Mouse (Mus musculus): ENCODE measurements around the gene Sfxn5. TPM values are rescaled to one million over a fixed set of nuclear protein-coding genes. Genes with fewer than 3 reads are reported as not detected.

The Sfxn5 gene
- polyA plus RNA-seq, 1 experiment from 2014 or later: 1.9 TPM

DNA sequence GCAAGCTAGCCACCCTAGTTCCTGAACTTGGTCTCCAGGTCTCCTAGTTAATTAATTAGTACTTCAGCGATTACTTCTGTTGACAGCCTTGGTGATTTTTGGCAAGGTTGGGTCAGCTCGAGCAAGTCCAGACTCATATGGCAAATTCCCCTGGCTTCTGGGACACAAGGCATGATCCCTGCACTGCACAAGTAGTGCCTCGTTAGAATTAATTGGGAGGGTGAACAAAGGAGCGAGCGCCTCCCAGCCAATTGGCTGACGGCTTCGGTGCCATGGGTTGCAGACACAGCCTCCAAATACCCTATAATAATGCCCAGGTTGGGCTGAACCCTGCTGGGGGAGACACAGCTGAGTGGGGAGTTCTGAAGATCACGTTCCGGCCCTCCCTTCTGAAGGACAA, 106.7 kb downstream of the Sfxn5 start:
- Histone ChIP-seq H3K9ac (no peak overlapping the region), H3K4me3 (replicated peaks) (no peak overlapping the region), H3K27me3 (no peaks in the 10 kb centered on the region), H3K4me2 (no peak overlapping the region), H3K36me3 (replicated peaks) (no peaks in the 10 kb centered on the region), H3K27ac (replicated peaks) (no peak overlapping the region), H3K4me1 (replicated peaks) (no peaks in the 10 kb centered on the region), H3K9me3 (replicated peaks) (no peaks in the 10 kb centered on the region)
- 70% methylated on average over 9 of the region's 9 CpGs for WGBS (ENCODE audit: insufficient replicate concordance)
- ATAC-seq (ENCODE audit: insufficient read depth): no peak

GRCm38 (mm10) chr6:85224442-85224891, 108.8 kb downstream of the Sfxn5 start:
- Histone ChIP-seq H3K9ac (no peak overlapping the region), H3K27ac (replicated peaks) (no peak overlapping the region), H3K9me3 (replicated peaks) (no peaks in the 10 kb centered on the region), H3K4me3 (replicated peaks) (no peak overlapping the region), H3K36me3 (replicated peaks) (no peaks in the 10 kb centered on the region), H3K4me2 (no peak overlapping the region), H3K27me3 (no peaks in the 10 kb centered on the region), H3K4me1 (replicated peaks) (no peaks in the 10 kb centered on the region)
- WGBS (ENCODE audit: insufficient replicate concordance): 62% methylated on average over 15 of the region's 15 CpGs
- ATAC-seq (ENCODE audit: insufficient read depth): no peak

- Histone ChIP-seq H3K9me3 (replicated peaks) (no peaks in the 10 kb centered on the region), H3K4me1 (replicated peaks) (no peaks in the 10 kb centered on the region), H3K27ac (replicated peaks) (no peak overlapping the region), H3K4me3 (replicated peaks) (no peak overlapping the region), H3K4me2 (no peak overlapping the region), H3K9ac (no peak overlapping the region), H3K27me3 (no peaks in the 10 kb centered on the region), H3K36me3 (replicated peaks) (no peaks in the 10 kb centered on the region)
- no peak for ATAC-seq (ENCODE audit: insufficient read depth)
- WGBS (ENCODE audit: insufficient replicate concordance): 61% methylated on average over 14 of the region's 14 CpGs
Observed at GRCm38 (mm10) chr6:85223498-85224150, 109.6 kb downstream of the Sfxn5 start.

DNA sequence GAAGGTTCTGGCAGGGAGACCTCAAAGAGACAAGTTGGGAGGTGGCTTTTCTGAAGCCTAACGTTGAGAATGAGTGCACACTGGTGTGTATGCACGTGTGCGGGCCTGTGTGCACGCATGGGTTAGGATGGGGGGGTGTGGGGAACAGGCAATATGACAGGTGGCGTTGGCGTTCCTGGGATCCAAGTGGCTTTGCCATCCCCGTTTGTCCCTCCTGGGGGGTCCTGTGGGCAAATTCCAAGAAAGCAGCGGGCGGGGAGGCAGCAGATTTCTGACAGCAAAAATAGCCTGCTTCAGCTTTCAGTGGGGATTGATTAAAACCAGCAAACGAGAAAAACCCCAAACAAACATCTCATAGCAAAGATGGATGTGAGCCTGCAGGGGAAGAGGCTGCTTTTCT, 110.7 kb downstream of the Sfxn5 start:
- H3K4me1 ChIP-seq (replicated peaks): no peaks in the 10 kb centered on the region

DNA sequence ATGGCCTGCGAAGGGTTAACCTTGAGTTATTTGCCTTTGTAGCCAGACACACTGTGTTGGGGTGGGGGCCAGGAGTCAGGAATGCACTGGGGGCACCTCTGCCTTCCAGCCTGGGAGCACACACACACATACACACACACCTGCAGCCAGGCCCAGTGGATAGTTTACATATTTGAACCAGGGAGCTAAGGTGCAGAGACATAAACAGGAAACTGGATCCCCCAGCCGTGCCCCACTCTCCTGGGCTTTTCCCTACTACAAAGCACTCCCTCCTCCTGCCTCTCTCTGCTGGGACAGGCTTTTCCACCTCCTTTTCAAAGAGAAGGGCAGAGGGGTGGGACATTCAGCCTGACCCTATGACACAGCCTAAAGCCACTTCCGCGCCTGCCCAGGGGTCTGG, 112.3 kb downstream of the Sfxn5 start:
- Histone ChIP-seq H3K27ac (replicated peaks) (no peak overlapping the region), H3K27me3 (no peaks in the 10 kb centered on the region), H3K9me3 (replicated peaks) (no peaks in the 10 kb centered on the region), H3K9ac (no peak overlapping the region), H3K4me2 (no peak overlapping the region), H3K36me3 (replicated peaks) (no peaks in the 10 kb centered on the region), H3K4me1 (replicated peaks) (no peaks in the 10 kb centered on the region), H3K4me3 (replicated peaks) (no peak overlapping the region)
- ATAC-seq (ENCODE audit: insufficient read depth): no peak
- 60% methylated on average over 4 of the region's 4 CpGs for WGBS (ENCODE audit: insufficient replicate concordance)

More for the DNA sequence above, 110.7 kb downstream of the Sfxn5 start:
- Histone ChIP-seq H3K9me3 (replicated peaks) (no peaks in the 10 kb centered on the region), H3K4me2 (no peak overlapping the region), H3K27ac (replicated peaks) (no peak overlapping the region), H3K27me3 (no peaks in the 10 kb centered on the region), H3K9ac (no peak overlapping the region), H3K36me3 (replicated peaks) (no peaks in the 10 kb centered on the region), H3K4me3 (replicated peaks) (no peak overlapping the region)
- no peak for ATAC-seq (ENCODE audit: insufficient read depth)
- 67% methylated on average over 10 of the region's 10 CpGs for WGBS (ENCODE audit: insufficient replicate concordance)

DNA sequence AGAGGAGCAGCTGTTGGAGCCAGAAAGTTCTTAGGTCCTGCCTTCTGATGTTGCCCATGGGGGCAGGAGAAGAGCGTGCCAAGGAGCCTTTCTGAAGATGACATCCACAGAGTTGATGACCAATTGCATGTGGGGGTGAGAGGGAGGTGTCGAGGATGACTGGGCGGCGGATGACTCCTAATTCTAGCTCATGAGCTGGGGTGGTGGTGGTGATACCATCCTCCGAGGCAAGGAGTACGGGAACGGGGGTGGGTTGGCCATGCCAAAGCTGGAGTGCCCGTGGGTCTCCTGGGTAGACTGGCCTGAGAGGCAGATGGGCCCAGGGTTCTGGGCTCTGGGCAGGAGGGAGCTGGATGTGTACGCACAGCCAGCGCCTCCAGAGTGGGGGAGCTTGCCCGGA, 113.5 kb downstream of the Sfxn5 start:
- ATAC-seq (ENCODE audit: insufficient read depth): no peak
- no peak overlapping the region for H3K4me2 ChIP-seq
- 76% methylated on average over 11 of the region's 11 CpGs for WGBS (ENCODE audit: insufficient replicate concordance)

GRCm38 (mm10) chr6:85218684-85219445, 114.4 kb downstream of the Sfxn5 start:
- no peak for ATAC-seq (ENCODE audit: insufficient read depth)
- H3K4me3 ChIP-seq (replicated peaks): no peak overlapping the region
- WGBS (ENCODE audit: insufficient replicate concordance): 51% methylated on average over 5 of the region's 5 CpGs

More for the DNA sequence above, 113.5 kb downstream of the Sfxn5 start:
- Histone ChIP-seq H3K27me3 (no peaks in the 10 kb centered on the region), H3K9me3 (replicated peaks) (no peaks in the 10 kb centered on the region), H3K4me3 (replicated peaks) (no peak overlapping the region), H3K4me1 (replicated peaks) (no peaks in the 10 kb centered on the region), H3K9ac (no peak overlapping the region), H3K27ac (replicated peaks) (no peak overlapping the region), H3K36me3 (replicated peaks) (no peaks in the 10 kb centered on the region)

GRCm38 (mm10) chr6:85218251-85218650, 115.0 kb downstream of the Sfxn5 start:
- no peak overlapping the region for H3K9ac ChIP-seq

More at GRCm38 (mm10) chr6:85218684-85219445, 114.4 kb downstream of the Sfxn5 start:
- H3K36me3 ChIP-seq (replicated peaks): no peaks in the 10 kb centered on the region
- H3K9ac ChIP-seq: no peak overlapping the region
- no peaks in the 10 kb centered on the region for H3K4me1 ChIP-seq (replicated peaks)
- no peak overlapping the region for H3K4me2 ChIP-seq
- H3K9me3 ChIP-seq (replicated peaks): no peaks in the 10 kb centered on the region
- H3K27me3 ChIP-seq: no peaks in the 10 kb centered on the region
- no peak overlapping the region for H3K27ac ChIP-seq (replicated peaks)

DNA sequence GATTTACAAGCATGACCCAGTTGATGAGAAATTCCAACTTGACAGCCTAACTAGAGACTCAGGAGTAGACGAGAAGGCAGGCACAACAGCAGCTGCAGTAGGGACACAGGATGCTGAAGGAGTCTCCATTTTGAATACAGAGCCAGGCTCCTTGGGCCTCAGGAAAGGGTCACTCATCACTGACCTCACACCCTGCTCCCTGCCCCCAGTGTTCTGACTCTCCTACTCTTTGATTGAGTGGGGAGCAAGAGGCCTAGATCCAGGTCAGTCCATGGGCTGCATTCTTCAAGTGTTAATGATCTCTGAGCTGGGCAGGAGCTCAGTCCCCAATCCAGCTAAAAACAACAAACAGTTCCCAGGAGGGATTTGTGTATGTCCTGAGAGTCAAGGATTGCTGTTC, 122.5 kb downstream of the Sfxn5 start:
- Histone ChIP-seq H3K9ac (no peak overlapping the region), H3K36me3 (replicated peaks) (no peaks in the 10 kb centered on the region), H3K4me1 (replicated peaks) (no peaks in the 10 kb centered on the region), H3K27ac (replicated peaks) (no peak overlapping the region), H3K4me3 (replicated peaks) (no peak overlapping the region), H3K27me3 (peaks cover 20% of the 10 kb centered on the region; the same call in 1 of the 2 replicates), H3K9me3 (replicated peaks) (no peaks in the 10 kb centered on the region), H3K4me2 (no peak overlapping the region)
- ATAC-seq (ENCODE audit: insufficient read depth): no peak
- WGBS (ENCODE audit: insufficient replicate concordance): 30% methylated on average over 1 of the region's 1 CpGs

More at GRCm38 (mm10) chr6:85218251-85218650, 115.0 kb downstream of the Sfxn5 start:
- H3K9me3 ChIP-seq (replicated peaks): no peaks in the 10 kb centered on the region
- 50% methylated on average over 4 of the region's 4 CpGs for WGBS (ENCODE audit: insufficient replicate concordance)
- H3K4me1 ChIP-seq (replicated peaks): no peaks in the 10 kb centered on the region
- H3K4me3 ChIP-seq (replicated peaks): no peak overlapping the region
- no peak for ATAC-seq (ENCODE audit: insufficient read depth)
- H3K4me2 ChIP-seq: no peak overlapping the region
- no peak overlapping the region for H3K27ac ChIP-seq (replicated peaks)
- no peaks in the 10 kb centered on the region for H3K36me3 ChIP-seq (replicated peaks)
- H3K27me3 ChIP-seq: no peaks in the 10 kb centered on the region

- Histone ChIP-seq H3K4me1 (replicated peaks) (no peaks in the 10 kb centered on the region), H3K36me3 (replicated peaks) (no peaks in the 10 kb centered on the region), H3K9ac (no peak overlapping the region), H3K4me3 (replicated peaks) (no peak overlapping the region), H3K27me3 (peaks cover 25% of the 10 kb centered on the region; the same call in 1 of the 2 replicates), H3K9me3 (replicated peaks) (no peaks in the 10 kb centered on the region), H3K4me2 (no peak overlapping the region), H3K27ac (replicated peaks) (no peak overlapping the region)
- WGBS (ENCODE audit: insufficient replicate concordance): 62% methylated on average over 9 of the region's 9 CpGs
- ATAC-seq (ENCODE audit: insufficient read depth): no peak
Observed at GRCm38 (mm10) chr6:85209226-85209967, 123.8 kb downstream of the Sfxn5 start.

GRCm38 (mm10) chr6:85207345-85207744, 125.9 kb downstream of the Sfxn5 start:
- no peak for ATAC-seq (ENCODE audit: insufficient read depth)
- Histone ChIP-seq H3K4me2 (no peak overlapping the region), H3K36me3 (replicated peaks) (no peaks in the 10 kb centered on the region), H3K27ac (replicated peaks) (no peak overlapping the region), H3K9me3 (replicated peaks) (no peaks in the 10 kb centered on the region), H3K27me3 (peaks cover 25% of the 10 kb centered on the region; the same call in 1 of the 2 replicates), H3K4me3 (replicated peaks) (no peak overlapping the region), H3K4me1 (replicated peaks) (no peaks in the 10 kb centered on the region), H3K9ac (no peak overlapping the region)
- 45% methylated on average over 5 of the region's 5 CpGs for WGBS (ENCODE audit: insufficient replicate concordance)
